Mouse (Mus musculus): ENCODE results near the gene Slc52a3. TPM values are rescaled to one million over a fixed set of nuclear protein-coding genes. Genes with fewer than 3 reads are reported as not detected.

Gene Slc52a3
- polyA plus RNA-seq, 2 experiments, result 2.7 to 3.6 TPM

DNA sequence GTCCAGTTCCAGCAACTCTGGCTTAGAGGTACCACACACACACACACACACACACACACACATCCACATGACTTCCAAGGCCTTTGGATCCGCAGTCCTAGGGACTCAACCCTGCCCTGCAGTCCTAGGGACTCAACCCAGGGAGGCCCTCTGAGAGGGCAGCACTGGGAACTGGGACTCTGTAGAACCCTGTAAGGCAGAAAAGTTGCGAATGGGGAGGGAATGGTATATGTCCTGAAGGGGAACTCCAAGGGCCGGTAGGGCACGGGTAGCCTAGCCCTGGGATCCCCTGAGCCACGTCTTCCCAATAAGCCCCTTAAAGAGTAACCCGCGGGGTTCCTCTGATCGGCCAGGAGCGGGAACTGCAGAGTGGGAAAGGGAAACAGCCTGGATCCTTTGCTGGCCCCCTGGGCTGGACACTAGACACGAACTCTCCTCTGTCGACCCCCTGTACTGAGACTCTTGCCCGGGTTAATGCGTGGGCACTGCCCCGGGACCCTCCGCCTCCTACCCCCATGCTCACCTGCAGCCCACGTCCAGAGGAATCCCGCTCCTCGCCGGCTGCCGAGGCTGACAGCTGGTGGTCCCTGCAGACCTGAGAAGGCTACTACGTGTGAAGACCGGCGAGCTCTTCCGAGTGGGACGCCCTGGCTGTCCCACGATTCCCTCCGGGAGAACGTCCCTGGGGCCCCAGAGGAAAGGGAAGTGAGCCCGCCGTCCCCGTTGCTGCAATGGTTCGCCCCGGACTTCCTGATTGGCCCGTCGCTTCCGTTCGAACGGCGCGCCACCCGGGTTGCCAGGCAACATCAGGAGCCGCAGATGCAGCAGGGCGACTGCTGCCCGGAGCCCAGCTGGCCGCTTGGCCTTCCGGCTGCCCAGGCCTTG lies 16.6 kb upstream of the Slc52a3 start, which contains the start of gene Fam110a:
TSS of gene Fam110a (minus strand) at position 750 of the 885 bp plus-strand sequence.
- ATAC-seq (ENCODE audit: low FRiP score, low read depth), result peak; percentile 87
- H3K27me3 ChIP-seq (ENCODE audit: control insufficient read depth, insufficient read depth, low read length), result no peaks in the 10 kb centered on the region
- WGBS, result under 1% methylated on average over 45 of the region's 46 CpGs

GRCm38 (mm10) chr2:151980355-151980693 lies 16.0 kb upstream of the Slc52a3 start:
- ATAC-seq (ENCODE audit: low FRiP score, low read depth), result peak; percentile 15; the same call in 1 of the 2 replicates
- no peak overlapping the region for H3K27ac ChIP-seq (replicated peaks; ENCODE audit: low read depth, low read length)
- no peaks in the 10 kb centered on the region for H3K27me3 ChIP-seq (ENCODE audit: control insufficient read depth, insufficient read depth, low read length)
- 33% methylated on average over 3 of the region's 3 CpGs for WGBS
- H3K36me3 ChIP-seq (ENCODE audit: control insufficient read depth, insufficient read depth, low read length), result no peaks in the 10 kb centered on the region
- H3K9me3 ChIP-seq (ENCODE audit: control insufficient read depth, low read length), result no peaks in the 10 kb centered on the region
- no peak for TF ChIP-seq POLR2A (IDR thresholded peaks at IDR 0.05; ENCODE audit: borderline replicate concordance, extremely low read depth, insufficient read depth, insufficient read length)
- peak overlapping the region; percentile 89 for H3K4me2 ChIP-seq (replicated peaks; ENCODE audit: low read depth, low read length, severe bottlenecking)
- H3K4me3 ChIP-seq (replicated peaks; ENCODE audit: low read length), result peak overlapping the region; percentile 74
- peak overlapping the region; percentile 67; the same call in 1 of the 2 replicates for H3K9ac ChIP-seq (ENCODE audit: low read depth, low read length, severe bottlenecking)
- H3K4me1 ChIP-seq (ENCODE audit: control insufficient read depth, insufficient read depth, low read length), result peaks cover 21% of the 10 kb centered on the region
- DNase-seq (ENCODE audit: low spot score), result no peak

More for the DNA sequence above, 16.6 kb upstream of the Slc52a3 start, which contains the start of gene Fam110a:
- no peaks in the 10 kb centered on the region for H3K36me3 ChIP-seq (ENCODE audit: control insufficient read depth, insufficient read depth, low read length)
- peak; percentile 81 for DNase-seq (ENCODE audit: low spot score)
- H3K4me2 ChIP-seq (replicated peaks; ENCODE audit: low read depth, low read length, severe bottlenecking), result peak within 1 kb of the TSS; percentile 89
- TF ChIP-seq POLR2A (IDR thresholded peaks at IDR 0.05; ENCODE audit: borderline replicate concordance, extremely low read depth, insufficient read depth, insufficient read length), result no peak
- no peaks in the 10 kb centered on the region for H3K9me3 ChIP-seq (ENCODE audit: control insufficient read depth, low read length)
- peak within 1 kb of the TSS; percentile 74 for H3K4me3 ChIP-seq (replicated peaks; ENCODE audit: low read length)
- H3K4me1 ChIP-seq (ENCODE audit: control insufficient read depth, insufficient read depth, low read length), result peaks cover 21% of the 10 kb centered on the region
- H3K9ac ChIP-seq (ENCODE audit: low read depth, low read length, severe bottlenecking), result peak within 1 kb of the TSS; percentile 67
- no peak within 1 kb of the TSS for H3K27ac ChIP-seq (replicated peaks; ENCODE audit: low read depth, low read length)

DNA sequence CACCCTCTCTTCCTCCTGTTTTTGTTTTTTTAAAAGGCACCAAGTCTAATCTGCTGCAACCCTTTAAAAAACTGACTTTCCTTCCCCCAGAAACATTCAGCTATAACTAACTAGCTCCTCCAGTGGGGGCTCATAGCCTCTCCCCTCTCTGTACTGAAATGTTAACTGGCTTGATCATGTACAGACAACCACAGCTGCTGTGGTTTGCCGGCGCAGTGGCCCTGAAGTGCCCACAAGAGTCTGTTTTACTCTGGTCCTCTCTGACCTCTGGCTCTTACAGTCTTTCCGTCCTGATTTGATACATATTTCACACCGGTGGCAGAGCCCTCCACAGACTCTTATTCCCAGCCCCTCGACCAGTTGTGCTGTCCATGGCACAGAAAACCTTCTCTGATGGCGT lies 15.0 kb upstream of the Slc52a3 start:
- Histone ChIP-seq H3K4me1 (ENCODE audit: control insufficient read depth, insufficient read depth, low read length) (peaks cover 23% of the 10 kb centered on the region), H3K36me3 (ENCODE audit: control insufficient read depth, insufficient read depth, low read length) (no peaks in the 10 kb centered on the region), H3K27ac (replicated peaks; ENCODE audit: low read depth, low read length) (0 out of 2 replicates have a peak overlapping the region, but pooled peaks have one; percentile 13), H3K4me2 (replicated peaks; ENCODE audit: low read depth, low read length, severe bottlenecking) (no peak overlapping the region), H3K9me3 (ENCODE audit: control insufficient read depth, low read length) (no peaks in the 10 kb centered on the region), H3K27me3 (ENCODE audit: control insufficient read depth, insufficient read depth, low read length) (no peaks in the 10 kb centered on the region), H3K9ac (ENCODE audit: low read depth, low read length, severe bottlenecking) (no peak overlapping the region), H3K4me3 (replicated peaks; ENCODE audit: low read length) (no peak overlapping the region)
- ATAC-seq (ENCODE audit: low FRiP score, low read depth) (no peak), DNase-seq (ENCODE audit: low spot score) (no peak)
- WGBS, result 73% methylated on average over 6 of the region's 6 CpGs
- no peak for TF ChIP-seq POLR2A (IDR thresholded peaks at IDR 0.05; ENCODE audit: borderline replicate concordance, extremely low read depth, insufficient read depth, insufficient read length)

- H3K4me1 ChIP-seq (ENCODE audit: control insufficient read depth, insufficient read depth, low read length), result peaks cover 23% of the 10 kb centered on the region
- H3K9me3 ChIP-seq (ENCODE audit: control insufficient read depth, low read length), result no peaks in the 10 kb centered on the region
- H3K27me3 ChIP-seq (ENCODE audit: control insufficient read depth, insufficient read depth, low read length), result no peaks in the 10 kb centered on the region
- TF ChIP-seq POLR2A (IDR thresholded peaks at IDR 0.05; ENCODE audit: borderline replicate concordance, extremely low read depth, insufficient read depth, insufficient read length), result no peak
- H3K9ac ChIP-seq (ENCODE audit: low read depth, low read length, severe bottlenecking), result no peak overlapping the region
- H3K36me3 ChIP-seq (ENCODE audit: control insufficient read depth, insufficient read depth, low read length), result no peaks in the 10 kb centered on the region
- H3K4me2 ChIP-seq (replicated peaks; ENCODE audit: low read depth, low read length, severe bottlenecking), result no peak overlapping the region
- no peak overlapping the region for H3K4me3 ChIP-seq (replicated peaks; ENCODE audit: low read length)
- DNase-seq (ENCODE audit: low spot score) (no peak), ATAC-seq (ENCODE audit: low FRiP score, low read depth) (no peak)
- no peak overlapping the region for H3K27ac ChIP-seq (replicated peaks; ENCODE audit: low read depth, low read length)
These were observed 13.8 kb upstream of the Slc52a3 start for GRCm38 (mm10) chr2:151982476-151982875.

DNA sequence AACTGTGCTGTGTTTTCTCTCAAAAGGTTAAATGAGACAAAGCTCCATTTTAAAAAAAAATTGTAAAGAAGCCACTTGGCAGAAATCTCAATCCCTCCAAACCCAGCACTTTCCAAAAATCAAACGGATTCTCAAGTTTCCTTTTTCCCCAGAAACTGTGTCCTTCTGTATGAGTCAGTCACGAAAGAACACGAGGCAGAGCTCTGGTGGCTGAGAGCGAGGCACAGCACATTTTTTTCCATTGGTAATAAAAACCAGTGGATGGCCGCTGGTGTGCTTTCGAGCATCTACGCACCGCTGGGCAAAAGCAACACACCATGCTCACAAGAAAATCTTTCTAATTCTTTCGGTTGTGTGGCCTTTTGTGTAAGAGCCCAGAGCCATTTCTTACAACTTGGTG lies 12.3 kb upstream of the Slc52a3 start:
- DNase-seq (ENCODE audit: low spot score) (peak; percentile 16), ATAC-seq (ENCODE audit: low FRiP score, low read depth) (no peak)
- Histone ChIP-seq H3K4me2 (replicated peaks; ENCODE audit: low read depth, low read length, severe bottlenecking) (no peak overlapping the region), H3K4me3 (replicated peaks; ENCODE audit: low read length) (no peak overlapping the region), H3K4me1 (ENCODE audit: control insufficient read depth, insufficient read depth, low read length) (peaks cover 10% of the 10 kb centered on the region), H3K9ac (ENCODE audit: low read depth, low read length, severe bottlenecking) (no peak overlapping the region), H3K27ac (replicated peaks; ENCODE audit: low read depth, low read length) (no peak overlapping the region), H3K9me3 (ENCODE audit: control insufficient read depth, low read length) (no peaks in the 10 kb centered on the region), H3K27me3 (ENCODE audit: control insufficient read depth, insufficient read depth, low read length) (no peaks in the 10 kb centered on the region), H3K36me3 (ENCODE audit: control insufficient read depth, insufficient read depth, low read length) (no peaks in the 10 kb centered on the region)
- WGBS, result 45% methylated on average over 9 of the region's 9 CpGs
- no peak for TF ChIP-seq POLR2A (IDR thresholded peaks at IDR 0.05; ENCODE audit: borderline replicate concordance, extremely low read depth, insufficient read depth, insufficient read length)
